Mouse (Mus musculus) cerebellum, adult 2 months (tissue): Measurements from ENCODE around the gene Zbtb12.

Experiments
- CTCF ChIP-seq: fragments of 200-500 bp; IDR thresholded peaks from 2 replicates; pipeline ENCODE4 v1.5.1; 2011; ENCODE audit warnings: low read depth, mild to moderate bottlenecking, control low read depth, low read length, moderate library complexity, borderline replicate concordance; ENCODE audit not compliant: insufficient read depth
- POLR2A ChIP-seq: fragments of 200-500 bp; IDR thresholded peaks from 2 replicates; pipeline ENCODE4 v1.6.1; 2011; ENCODE audit warnings: low read length, control low read depth, borderline replicate concordance; ENCODE audit not compliant: insufficient read depth

DNA sequence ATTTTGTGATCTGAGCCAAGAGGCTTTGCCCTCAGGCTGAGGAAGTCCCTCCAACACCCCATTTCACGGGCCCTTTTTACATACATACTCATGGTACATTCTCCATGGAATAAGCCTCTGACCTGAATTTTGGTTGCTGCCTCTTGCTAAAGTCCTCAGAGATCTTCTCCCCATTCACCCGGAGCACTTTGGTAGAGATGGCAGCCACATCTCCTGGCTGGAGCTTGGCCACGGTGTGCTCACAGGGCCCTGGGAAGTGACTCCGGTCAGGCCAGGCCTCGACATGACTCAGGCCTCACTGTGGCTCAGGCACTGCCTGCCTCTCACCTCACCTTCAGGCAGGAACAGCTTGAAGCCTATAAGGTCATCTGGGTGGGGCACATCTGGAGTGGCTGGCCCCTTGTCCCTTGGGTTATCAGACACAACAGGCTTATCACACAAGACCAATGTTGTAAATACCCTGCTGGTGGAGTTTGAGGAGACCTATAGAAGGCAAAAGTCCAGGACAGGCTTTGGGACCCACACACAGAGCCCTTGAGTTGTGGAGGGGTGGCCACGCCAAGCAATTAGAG is 38.5 kb upstream of the Zbtb12 start:
- no peak for TF ChIP-seq CTCF
- TF ChIP-seq POLR2A = no peak
